Comparison of ENCODE assay signal across 20 mouse cellular contexts in the genomic region with DNA sequence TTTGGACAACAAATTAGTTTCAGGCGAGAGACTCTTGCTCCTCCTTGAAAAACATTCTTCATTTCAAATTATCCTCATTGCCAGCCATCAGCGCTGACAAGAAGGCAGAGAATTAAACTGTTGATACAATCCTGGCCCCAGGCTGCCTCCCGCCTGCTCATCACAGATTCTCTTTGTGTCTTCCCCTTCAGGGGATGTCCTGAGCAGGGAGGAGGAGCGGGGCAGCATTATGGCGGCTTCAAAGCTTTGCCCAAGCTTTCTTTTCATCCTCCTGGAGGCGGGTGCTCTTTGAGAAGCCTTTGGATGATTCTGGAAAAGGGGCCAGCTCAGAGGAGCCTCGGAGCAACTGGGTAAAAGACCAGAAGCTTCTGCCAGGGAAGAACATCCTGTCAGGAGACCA.
DNase-seq lines count a peak whose midpoint lies in the region; ATAC-seq and TF ChIP-seq lines count a peak whose summit lies in the region.
"Had no signal": no experiment of that assay in that cellular context is flagged by ENCODE, and none has a peak within 500 bp of the region (broad histone marks: within the 10 kb centered on the region; RNA-seq: fewer than 3 reads in every experiment).

No protein-coding gene starts in this region.

- no peak overlapping the region for H3K4me3 ChIP-seq in midbrain, embryonic 10.5 days
- no peak overlapping the region for H3K4me3 ChIP-seq in midbrain, postnatal 0 days (ENCODE audit: low read depth, low read length)
- H3K4me3 ChIP-seq: gastrocnemius, adult 2 months; kidney, embryonic 15.5 days; limb, embryonic 12.5 days had no signal

- H3K27ac ChIP-seq in midbrain, embryonic 10.5 days (replicated peaks) = peak overlapping the region; percentile 63
- H3K27ac ChIP-seq in midbrain, postnatal 0 days (ENCODE audit: low read depth, low read length) = no peak overlapping the region; the same call in 1 of the 2 replicates
- H3K27ac ChIP-seq: gastrocnemius, adult 2 months; kidney, embryonic 15.5 days; limb, embryonic 12.5 days; macrophage had no signal

- no peaks in the 10 kb centered on the region for H3K9me3 ChIP-seq in midbrain, embryonic 10.5 days (replicated peaks)
- H3K9me3 ChIP-seq in midbrain, postnatal 0 days (ENCODE audit: low read length) = no peaks in the 10 kb centered on the region
- H3K9me3 ChIP-seq: G1E; kidney, embryonic 15.5 days; limb, embryonic 12.5 days had no signal

- DNase-seq in left cerebral cortex, postnatal 4 days = peak; percentile 10
- no peak for DNase-seq in left cerebral cortex, postnatal 14 days (ENCODE audit: low spot score in 2 of 2)
- DNase-seq in embryo, embryonic 10.5 days (ENCODE audit: low spot score) = peak; percentile 23
- DNase-seq in midbrain, embryonic 10.5 days (ENCODE audit: low spot score) = peak; percentile 28
- no peak for DNase-seq in midbrain, postnatal 0 days (ENCODE audit: low spot score)
- DNase-seq in right cerebral cortex, postnatal 14 days = no peak
- DNase-seq in layer of hippocampus, postnatal 36 days = no peak
- DNase-seq: adrenal gland, adult 8-10 months; B cell, adult 2 months; cerebellum, adult 9-10 months; gastrocnemius, adult 2 months; kidney, adult 11 months; liver, postnatal 0 days; thymus, adult 2 months had no signal

- no peak overlapping the region for H3K9ac ChIP-seq in midbrain, postnatal 0 days (replicated peaks; ENCODE audit: low read length, poor library complexity, severe bottlenecking)
- H3K9ac ChIP-seq: kidney, embryonic 15.5 days; limb, embryonic 12.5 days; liver, postnatal 0 days had no signal

- no peaks in the 10 kb centered on the region for H3K36me3 ChIP-seq in midbrain, embryonic 10.5 days
- H3K36me3 ChIP-seq in midbrain, postnatal 0 days (ENCODE audit: insufficient read depth, low read length) = no peaks in the 10 kb centered on the region
- H3K36me3 ChIP-seq: G1E; kidney, embryonic 15.5 days; limb, embryonic 12.5 days had no signal

- H3K27me3 ChIP-seq in midbrain, embryonic 10.5 days (ENCODE audit: low read depth, poor library complexity, severe bottlenecking) = no peaks in the 10 kb centered on the region
- H3K27me3 ChIP-seq in midbrain, postnatal 0 days (ENCODE audit: insufficient read depth, low read length) = no peaks in the 10 kb centered on the region
- H3K27me3 ChIP-seq: kidney, embryonic 15.5 days; limb, embryonic 12.5 days had no signal

- WGBS in midbrain, embryonic 10.5 days = 34% methylated on average over 7 of the region's 7 CpGs
- WGBS in midbrain, postnatal 0 days = 15% methylated on average over 7 of the region's 7 CpGs

- no peak overlapping the region for H3K4me2 ChIP-seq in midbrain, postnatal 0 days (ENCODE audit: low read depth, low read length, poor library complexity, severe bottlenecking)
- H3K4me2 ChIP-seq: kidney, embryonic 15.5 days; limb, embryonic 12.5 days; liver, embryonic 11.5 days had no signal

- TF ChIP-seq CTCF in midbrain, postnatal 0 days (IDR thresholded peaks at IDR 0.05) = no peak

- peaks cover 23% of the 10 kb centered on the region for H3K4me1 ChIP-seq in midbrain, embryonic 10.5 days
- H3K4me1 ChIP-seq in midbrain, postnatal 0 days (ENCODE audit: insufficient read depth, low read length) = peaks cover 4% of the 10 kb centered on the region; the same call in 1 of the 2 replicates
- H3K4me1 ChIP-seq: kidney, embryonic 15.5 days; limb, embryonic 12.5 days had no signal

- intact Hi-C loops in left cerebral cortex, postnatal 4 days (cut with DNase I) = no loop called here
- intact Hi-C loops in left cerebral cortex, postnatal 14 days (cut with DNase I) = no loop called here

- 0 out of 2 replicates have a peak, but pooled peaks have one; percentile 60 for ATAC-seq in midbrain, postnatal 0 days (ENCODE audit: low FRiP score)
- ATAC-seq: lung, postnatal 0 days had no signal

Comparison
In these comparisons a context has a peak if more than half of its experiments do, and no peak if none do; other contexts are left out.
1. DNase-seq: peak in left cerebral cortex, postnatal 4 days (single experiment), embryo, embryonic 10.5 days (single experiment) and midbrain, embryonic 10.5 days (single experiment); none in left cerebral cortex, postnatal 14 days (0 of 2), midbrain, postnatal 0 days (single experiment), right cerebral cortex, postnatal 14 days (single experiment) and layer of hippocampus, postnatal 36 days (0 of 2).